Mouse (Mus musculus): ENCODE data around the gene Hsf2bp.
"Not testable (repeated sequence)": the region's sequence is repeated elsewhere in the genome, so short reads cannot be mapped to it uniquely, and the experiment has no call there.

Hsf2bp gene

DNA sequence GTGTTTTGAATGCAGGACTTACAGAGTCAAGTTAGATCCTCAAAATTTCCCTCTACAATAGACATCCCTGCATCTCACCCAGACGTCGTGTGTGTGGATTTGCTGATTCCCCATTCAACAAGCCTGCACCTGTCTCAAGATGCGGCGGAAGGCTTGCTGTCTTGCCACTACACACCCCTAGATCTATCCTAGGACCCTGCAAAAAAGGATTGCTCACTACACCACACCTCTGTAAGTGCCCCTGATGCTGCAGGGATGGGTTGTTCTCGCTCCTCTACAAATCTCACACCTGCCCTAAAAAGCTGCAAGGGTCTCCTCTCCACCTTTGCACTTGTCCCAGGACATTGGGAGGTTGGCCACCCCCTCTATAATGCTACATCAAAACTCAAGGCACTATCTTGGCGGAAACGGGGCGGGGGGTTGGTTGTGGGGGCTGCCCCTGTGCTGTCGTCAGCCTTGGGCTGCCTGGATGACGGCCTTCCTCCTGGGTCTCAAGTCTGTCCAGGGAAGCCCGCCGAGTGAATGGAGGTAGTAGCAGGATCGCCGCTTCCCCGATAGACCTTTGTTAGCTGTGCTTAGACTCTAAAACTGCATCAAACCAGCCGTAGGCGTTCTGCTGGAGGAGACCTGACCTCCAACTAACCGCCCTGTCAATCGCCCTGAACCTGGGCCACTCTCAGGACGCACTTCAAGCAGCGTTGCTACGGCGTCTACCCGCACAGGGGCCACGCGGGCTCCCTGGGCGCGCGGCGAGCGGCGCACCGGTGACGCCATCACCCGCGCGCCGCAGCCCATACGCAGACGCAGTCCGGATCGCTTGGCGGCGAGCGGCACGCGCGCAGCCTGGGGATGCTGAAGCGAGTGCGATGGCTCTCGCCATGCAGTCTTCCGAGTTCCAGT is at the start of gene Hsf2bp, which contains the start of gene Rrp1b:
Gene Hsf2bp (minus strand): TSS at position 741 of the 900 bp plus-strand sequence.
Gene Rrp1b (plus strand): TSS at position 492 of the 900 bp plus-strand sequence.
- DNase-seq = peak; percentile 59 to 86

DNA sequence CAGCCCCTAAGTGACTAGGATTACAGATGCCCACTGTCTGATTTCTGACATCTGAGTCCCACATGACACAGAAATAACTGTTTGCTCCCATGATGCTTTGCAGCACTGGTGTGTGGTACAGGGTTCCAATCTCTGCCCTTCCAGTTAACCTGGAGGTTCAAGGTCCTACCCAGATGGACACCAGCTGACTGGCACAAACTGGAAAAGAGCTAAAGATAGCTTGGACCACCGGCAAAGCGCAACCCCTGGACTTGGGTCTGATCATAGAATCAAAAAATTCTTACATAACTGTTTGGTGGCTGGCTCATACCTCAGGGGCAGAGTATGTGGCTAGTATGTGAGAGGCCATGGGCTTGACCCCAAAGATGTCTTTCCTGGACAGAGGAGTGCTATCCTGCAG is 47.2 kb upstream of the Hsf2bp start:
- DNase-seq = peak; percentile 33 to 45

DNA sequence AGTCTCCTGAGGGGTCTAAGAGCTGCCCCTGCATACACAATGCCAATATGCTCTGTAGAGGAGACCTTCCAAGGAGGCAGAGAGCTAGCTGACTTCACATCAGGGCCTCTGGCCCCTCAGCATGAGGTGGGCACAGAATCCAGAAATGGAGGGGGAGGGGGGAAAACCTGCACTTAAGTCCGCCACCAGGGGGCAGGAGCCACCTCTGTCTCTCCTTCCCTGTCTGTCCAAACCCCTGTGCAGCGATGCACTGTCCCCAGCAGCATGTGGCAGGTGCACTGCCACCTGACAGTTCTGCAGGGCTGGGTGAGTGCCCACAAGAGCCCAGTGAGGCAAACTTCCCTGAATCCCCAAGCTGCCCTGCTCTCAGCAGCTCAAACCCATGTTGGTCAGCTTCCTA is 39.0 kb upstream of the Hsf2bp start:
- peak; percentile 33 to 79 for DNase-seq

DNA sequence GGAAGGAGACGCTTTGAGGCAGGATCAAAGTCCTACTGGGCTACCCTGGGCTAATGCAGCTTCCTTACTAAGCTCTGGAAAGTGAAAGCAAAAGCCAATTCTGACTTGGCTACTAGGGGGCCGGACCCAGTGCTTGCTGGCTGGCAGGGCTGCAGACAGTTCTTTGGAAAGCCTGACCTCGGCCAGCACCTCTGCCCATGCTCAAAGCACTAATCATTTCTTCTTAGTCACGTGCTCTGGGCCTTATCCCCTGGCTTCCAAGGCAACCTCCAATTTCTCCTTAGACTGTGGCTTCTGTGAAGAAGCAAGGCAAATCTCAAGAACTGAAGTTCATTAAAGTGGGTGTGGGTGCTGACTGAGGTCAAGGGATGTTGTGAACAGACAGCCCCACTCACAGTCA is 38.5 kb upstream of the Hsf2bp start:
- DNase-seq = no peak

DNA sequence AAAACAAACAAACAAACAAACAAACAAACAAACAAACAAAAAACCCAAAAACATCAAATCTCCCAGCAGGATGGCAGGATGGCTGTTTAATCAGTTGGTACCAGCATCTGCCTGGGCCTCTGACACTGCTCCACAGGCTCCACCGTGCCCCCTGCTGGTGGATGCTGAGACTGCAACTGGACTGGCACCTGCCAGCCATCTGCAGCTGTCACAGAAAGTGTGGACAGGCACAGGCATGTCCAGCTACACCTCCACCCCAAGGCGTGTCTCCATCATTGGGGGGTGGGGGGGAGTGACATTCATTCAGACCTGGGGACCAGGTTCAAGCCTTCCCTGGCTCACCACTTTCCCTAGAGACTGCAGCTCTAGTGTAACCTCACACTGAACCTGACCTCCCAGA is 37.2 kb upstream of the Hsf2bp start:
- DNase-seq = peak; percentile 77 to 96

DNA sequence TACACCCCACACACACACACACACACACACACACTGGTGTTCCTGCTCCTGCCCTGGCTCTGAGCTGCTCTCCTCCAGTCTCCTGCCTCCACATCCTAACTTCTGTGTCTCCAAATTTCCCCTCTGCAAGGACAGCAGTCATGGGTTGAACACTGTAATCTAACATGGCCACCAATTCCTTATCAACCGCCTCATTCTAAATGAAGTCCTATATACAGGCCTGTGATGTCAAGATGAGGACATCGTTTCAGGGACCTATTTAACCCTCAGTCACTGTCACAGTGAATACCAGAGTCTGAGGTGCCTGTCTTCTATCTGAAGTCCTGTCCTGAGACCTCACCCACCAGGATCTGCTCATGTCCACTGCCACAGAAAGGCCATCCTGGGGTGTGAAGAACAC is 32.7 kb upstream of the Hsf2bp start:
- no peak for DNase-seq

DNA sequence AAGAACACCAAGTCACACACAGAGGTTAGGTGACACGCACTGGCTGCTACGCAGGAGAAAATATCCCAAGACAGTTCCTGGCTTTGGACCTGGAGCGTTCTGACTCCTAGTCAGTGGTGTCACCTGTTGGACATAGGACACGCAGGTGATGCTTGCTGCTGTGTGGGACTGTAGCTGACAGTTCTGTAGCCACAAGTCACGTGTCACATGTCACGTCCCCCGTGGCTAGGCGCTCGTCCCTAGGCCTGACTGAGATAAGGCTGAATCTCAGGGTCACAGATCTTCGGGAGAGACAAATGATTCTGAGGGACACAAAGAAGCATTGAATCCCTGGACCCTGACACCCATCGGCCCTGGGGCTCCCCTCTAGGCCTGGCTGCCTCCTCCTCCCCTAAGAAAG is 32.2 kb upstream of the Hsf2bp start:
- DNase-seq = no peak

DNA sequence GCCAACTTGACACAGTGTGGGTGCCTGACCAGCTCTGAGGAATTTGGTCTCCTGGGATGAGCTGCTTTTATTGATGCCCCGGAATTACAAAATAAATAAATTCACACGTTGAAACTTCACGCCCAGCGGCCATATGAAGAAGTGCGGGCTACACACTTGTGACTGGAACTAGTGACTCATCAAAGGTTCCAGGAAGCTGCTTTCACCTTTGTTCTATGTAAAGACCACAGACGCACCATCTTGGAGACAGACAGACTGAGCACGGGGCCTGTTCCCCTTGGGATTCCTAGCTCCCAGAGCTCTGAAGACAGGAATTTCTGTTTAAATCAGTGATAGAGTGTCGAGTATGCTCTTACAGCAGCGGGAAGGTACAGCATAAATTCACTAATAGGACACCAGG is 31.4 kb upstream of the Hsf2bp start:
- DNase-seq = no peak

DNA sequence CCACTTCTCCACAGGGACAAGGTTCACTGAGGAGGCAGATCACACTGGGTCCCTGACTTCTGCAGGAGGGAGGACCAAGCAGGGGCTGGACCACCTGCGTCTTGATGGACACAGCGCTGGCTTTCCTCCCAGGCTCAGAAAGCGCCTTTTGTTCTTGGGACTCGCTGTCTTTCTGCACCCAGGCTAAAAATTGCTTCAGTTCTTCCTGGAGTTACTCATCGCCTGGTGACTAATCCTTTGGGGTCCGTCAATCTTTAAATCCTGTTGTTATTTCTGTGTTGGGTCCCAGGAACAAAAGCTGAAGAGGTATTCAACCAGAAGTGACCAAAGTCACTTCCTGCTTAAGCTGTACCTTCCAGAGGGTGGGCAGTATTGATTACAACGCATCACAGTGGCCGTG is 28.6 kb upstream of the Hsf2bp start:
- DNase-seq = not testable (repeated sequence)

DNA sequence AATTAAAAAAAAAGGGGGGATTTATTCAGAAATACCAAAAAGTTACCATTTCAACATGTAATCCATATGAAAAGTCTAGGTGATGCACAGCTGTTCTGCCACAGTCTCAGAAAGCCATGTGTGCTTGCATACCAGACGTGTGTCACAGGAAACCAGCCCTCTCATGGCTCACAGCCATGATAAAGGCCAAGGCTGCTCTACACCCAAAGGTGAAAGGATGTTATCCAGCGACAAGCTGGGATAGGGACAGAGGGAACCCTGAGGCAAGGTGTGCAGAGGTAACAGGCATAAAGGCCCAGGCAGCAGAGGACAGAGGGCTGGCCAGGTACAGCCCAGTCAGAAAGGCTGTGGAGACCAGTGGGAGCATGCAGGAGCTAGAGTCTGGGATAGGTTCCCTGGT is 27.5 kb upstream of the Hsf2bp start:
- DNase-seq = no peak

DNA sequence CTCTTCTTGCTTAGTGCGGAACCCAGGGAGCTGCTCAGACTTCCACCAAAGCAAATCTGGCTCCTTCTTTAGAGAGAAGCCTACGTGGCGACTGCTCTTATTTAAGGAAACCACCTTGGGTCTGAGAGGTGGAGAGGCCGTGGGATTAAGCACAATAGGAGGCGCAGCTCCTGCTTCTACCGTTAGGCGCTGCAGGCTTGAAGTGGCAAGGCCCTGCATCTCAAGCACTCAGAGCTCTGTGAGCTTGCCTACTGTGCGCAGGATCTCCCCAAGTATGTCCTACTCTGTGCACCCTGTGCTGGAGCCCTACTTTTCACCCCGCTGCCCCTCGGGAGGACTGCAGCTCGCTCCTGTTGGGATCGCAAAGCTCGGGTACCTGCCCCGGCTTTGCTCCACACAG is 25.1 kb upstream of the Hsf2bp start:
- no peak for DNase-seq

DNA sequence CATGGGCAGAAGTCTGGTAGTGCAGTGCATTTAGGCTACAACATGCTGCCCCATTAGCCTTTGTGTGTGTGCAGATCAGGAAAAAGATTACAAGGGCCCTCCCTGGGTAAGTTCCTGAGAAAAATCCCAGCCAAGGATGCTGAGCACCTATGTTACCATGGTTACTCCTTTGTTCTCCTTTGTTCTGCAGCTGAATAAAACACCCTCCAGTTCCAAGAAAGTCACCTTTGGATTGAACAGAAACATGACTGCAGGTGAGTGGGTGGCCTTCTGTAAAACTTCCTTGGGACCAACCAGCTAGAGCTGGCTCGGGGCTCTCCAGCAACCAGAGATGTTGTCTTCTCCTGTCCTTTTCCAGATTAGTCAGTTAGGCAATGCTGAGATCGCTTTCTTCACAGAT is 22.9 kb upstream of the Hsf2bp start:
- DNase-seq = no peak

DNA sequence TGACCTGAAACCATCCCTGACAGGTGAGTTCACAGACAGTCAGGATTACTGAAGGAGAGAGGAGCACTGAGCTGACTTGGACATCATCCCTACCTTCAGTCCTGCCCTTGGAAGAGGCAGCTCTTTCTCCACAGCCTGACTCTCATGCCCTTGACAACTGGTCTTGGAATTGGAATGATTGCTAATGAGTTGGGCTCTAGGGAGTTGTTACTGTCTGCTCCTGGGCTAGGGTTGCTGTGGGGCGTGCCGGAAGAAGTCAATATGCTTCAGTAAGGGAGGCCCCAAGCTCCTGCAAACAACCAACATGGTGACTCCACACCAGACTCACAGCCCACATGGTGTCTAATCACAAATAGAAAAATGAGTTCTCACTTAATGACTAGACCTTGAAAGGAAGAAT is 21.7 kb upstream of the Hsf2bp start:
- DNase-seq = no peak

DNA sequence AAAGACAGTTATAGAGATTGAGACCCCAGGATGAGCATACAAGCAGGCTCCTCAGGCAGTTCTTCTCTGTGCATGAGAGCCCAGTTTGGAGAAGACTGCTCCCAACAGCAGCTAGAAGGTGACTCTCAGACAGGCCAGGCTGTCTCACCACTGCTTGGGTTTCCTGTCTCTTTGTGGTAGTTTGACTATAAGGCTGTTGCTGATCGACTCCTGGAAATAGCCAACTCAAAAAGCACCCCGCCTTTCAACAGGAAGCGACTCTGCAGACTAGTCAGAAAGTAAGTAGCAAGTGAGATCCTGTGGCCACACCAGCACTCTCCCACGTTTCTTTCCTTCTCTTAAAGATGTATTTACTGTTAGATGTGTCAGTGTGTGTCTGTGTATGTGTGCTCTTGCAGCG is 17.5 kb upstream of the Hsf2bp start:
- DNase-seq = no peak

DNA sequence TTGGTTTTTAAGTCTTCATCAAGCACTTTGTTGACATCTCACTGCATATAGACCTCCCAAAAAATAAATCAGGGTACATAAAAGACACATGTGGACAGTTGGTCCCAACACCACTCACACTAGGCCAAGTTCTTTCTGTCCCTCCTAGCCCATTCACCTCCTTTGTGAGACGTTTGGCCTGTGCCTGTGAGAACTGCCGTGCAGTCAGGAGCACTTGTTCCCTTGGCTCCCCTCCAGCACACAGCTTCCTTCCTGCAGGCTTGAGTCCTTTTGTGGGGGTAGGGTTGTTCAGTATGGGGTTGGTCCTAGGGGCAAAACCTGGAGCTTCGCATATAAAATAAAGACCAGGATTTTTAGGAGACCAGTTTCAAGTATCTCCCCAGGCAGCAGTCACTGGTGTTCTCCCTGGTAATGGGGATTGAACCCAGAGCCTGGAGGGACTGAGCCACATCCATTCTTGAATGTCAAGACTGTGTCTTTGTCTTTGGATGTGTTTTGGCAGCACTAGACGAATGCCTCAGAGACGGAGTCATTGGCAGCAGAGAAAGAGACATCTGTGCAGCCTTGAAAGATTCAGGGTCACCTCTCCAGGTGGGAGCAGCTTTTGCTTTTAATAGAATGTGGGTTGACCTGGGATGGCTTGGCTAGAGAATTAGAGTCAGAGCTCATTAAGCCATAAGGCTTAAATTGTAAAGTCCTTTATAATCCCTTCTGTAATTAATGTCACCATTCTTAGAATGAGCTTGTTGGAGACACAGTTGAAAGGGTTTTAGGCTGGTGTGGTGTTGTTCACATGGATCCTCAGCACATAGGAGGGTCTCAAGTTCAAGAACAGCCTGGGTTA is 16.3 kb upstream of the Hsf2bp start:
- DNase-seq = no peak

DNA sequence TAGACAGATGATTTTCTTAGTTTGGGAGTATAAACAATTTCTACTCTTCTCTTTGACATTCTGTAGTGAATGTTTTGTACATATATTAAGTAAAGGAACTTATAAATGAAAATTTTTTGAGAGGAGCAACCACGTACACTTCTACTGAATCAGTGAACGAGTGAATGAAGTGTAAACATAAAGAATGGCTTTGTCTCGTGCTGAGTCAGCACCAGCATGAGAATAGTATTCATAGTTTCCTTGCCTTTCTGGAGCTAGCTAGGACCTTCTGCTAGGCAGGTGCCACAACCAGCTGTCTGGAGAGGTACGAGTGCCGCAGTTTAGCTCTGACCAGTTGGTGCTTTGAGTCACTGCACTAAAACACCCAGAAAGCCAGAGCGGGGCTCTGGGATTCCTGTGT is 14.5 kb upstream of the Hsf2bp start:
- no peak for DNase-seq

DNA sequence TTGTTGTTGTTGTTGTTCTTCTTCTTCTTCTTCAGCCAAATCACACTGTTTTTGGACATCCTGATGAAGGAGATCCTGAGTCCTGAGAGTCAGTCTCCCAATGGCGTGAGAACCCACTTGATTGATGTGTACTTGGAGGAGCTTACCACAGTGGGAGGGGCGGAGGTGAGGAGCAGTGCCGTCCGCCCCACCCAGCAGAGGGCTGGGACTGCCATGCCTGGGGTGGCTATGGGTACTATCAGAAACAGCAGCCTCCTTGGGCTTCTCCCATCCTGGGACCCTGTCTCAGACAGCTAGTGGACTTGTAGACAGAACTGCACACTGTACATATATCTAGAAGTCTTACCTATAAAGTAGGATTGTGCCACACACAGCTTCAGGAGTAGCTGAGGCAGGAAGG is 13.8 kb upstream of the Hsf2bp start:
- no peak for DNase-seq

DNA sequence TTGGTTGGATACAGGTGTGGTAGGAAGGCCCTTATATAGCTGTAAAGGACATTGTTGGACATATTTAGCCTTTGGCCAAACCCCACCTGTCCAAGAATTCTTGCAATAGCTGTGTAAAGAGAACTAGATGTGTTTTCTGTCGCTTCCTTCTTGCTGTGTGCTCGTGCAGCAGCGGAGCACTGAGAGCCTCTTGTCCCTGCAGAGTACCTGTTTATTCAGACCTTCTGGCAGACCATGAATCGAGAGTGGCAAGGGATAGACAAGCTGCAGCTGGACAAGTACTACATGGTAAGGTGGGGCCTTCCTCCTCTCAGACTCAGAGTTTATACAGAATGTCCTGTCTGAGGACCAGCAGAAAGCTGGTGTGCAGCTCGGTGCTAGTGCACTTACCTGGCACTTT is 12.2 kb upstream of the Hsf2bp start:
- DNase-seq = no peak

DNA sequence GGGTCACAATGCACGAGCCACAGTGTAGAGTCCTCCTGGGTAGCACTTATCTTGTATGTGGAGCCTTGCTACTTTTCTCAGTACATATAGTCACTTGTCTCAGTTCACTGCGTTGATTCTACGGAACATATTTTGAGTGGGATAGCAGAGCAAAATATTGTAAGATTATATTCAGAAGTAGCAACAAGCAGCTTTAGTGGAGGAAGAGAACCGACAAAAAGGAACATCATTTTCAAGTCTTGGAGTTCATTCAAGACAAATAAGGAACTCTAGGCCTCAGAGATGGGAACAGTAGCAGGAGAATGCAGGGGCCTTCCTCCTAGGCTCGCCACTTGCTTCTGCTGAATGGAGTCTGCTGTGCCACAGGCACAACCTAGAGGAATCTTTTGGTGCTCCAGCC is 10.4 kb upstream of the Hsf2bp start:
- DNase-seq = no peak

DNA sequence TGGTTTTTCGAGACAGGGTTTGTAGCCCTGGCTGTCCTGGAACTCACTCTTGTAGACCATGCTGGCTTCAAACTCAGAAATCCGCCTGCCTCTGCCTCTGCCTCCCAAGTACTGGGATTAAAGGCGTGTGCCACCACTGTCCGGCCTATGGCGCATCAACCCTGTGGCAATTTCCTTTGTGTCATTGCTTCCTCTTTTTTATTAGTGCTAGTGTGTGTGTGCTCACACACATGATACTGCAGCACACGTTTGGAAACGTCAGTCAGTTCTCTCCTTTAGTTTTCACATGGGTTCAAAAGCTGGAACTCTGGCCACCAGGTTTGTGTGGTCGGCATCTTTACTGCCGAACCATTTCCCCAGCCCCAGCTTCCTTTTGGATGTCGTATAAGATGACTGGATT is 4.1 kb upstream of the Hsf2bp start:
- no peak for DNase-seq

DNA sequence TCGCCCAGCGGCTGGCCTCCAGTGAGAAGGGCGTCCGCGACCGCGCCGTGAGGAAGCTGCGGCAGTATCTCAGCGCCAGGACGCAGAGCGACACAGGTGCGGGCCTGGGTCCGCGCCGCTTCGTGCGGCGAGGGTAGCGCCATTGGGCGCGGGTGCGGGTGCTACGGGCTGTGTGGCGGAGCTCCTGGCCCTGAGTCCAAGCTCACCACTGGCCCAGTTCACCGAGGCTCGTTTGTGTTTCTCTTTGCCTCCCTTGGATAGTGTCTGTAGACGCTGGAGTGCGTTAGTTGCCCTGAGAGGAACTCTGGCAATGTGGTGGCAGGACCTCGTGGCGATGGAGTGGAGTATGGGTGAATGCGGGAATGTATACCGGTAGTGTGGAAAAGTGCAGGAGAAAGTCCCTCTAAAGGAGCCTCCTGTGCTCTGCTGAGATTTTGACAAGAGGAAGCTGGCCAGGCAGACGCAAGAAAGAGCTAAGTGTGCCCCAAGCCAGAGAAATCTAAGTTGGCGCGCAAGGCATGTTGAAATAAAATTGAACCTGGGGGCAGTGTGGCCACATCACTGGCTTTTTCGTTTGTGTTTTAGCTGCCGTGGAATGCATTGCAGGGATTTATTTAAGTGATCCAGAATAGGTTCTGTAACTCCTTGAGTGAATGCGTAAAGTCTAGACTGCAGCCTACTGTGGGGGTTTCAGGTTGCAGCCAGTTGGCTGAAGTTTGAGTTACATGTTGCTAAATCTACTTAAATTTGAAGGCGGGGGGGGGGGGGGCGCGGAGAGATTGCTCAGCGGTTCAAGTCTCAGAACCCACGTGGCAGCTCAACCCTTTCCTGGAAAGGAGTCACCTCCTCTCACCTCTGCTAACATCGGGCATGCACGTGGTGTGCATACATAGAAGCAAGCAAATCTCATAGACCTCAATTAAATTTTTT is 625 bp upstream of the Hsf2bp start:
- peak in 1 of 2 experiments; percentile 29 for DNase-seq

DNA sequence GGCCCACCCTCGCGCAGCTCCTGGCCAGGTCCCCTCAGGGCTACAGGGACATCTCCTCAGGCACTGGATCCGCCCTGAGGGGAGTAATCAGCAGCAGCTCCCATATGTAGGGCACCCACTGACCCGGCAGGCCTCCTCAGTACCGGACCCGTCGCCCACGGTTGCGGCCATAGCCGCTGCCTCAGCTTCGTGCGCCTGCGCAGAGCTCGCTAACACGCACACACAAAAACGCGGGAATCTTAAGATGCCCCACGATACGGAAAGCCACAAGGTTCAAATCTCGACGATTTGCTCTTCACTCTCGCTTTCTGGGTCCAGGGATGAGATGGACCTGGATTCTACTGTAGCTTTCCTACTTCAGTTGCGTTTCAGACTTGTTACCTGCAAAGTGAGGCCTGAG is 1.8 kb downstream of the Hsf2bp start:
- DNase-seq = no peak

DNA sequence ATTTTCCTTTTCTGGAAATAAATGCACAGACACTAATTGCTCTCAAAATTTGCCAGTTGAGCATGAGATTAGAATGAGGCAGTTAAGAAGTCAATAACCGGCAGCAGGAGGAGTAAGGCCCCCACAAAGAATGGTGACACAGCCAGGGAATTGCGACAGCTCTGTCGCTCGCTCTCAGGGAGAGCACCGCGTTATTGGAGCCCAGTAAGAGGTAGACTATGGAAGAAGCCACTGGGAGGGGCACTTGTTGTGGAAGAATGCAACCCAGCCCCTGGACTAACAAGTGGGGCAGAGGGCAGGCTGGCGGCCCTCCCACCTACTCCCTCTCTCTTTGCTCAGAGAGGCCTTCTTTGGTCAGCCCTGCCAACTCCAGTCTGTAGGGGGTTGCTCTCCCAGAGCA is 4.5 kb downstream of the Hsf2bp start:
- DNase-seq = no peak
